Mouse (Mus musculus) adrenal gland, adult 18-20 months (tissue): Measurements from ENCODE around the gene Cdc42ep2. TPM values are rescaled to one million over a fixed set of nuclear protein-coding genes. Genes with fewer than 3 reads are reported as not detected.
A peak's percentile ranks its signal among the peaks of the same experiment; 100 is the strongest.

Experiments used
- DNase-seq, 2 experiments: peaks; one replicate each; pipeline ENCODE4 v3.0.0; 2021 to 2022; ENCODE audit warnings: low spot score in 2 of 2
- total RNA-seq, 2 experiments: library from RNA; stranded (reverse); gene quantifications; 1 replicate in 1 of 2; 2 replicates in 1 of 2; pipeline ENCODE4 v1.2.3; 2021

Cdc42ep2 gene
- total RNA-seq, 2 experiments from 2014 or later = 5.2 to 8.0 TPM

- DNase-seq = peak; percentile 69 to 72
These were observed 46.8 kb downstream of the Cdc42ep2 start, which contains the start of gene Slc25a45 for GRCm38 (mm10) chr19:5877618-5878361. TSS of gene Slc25a45 (plus strand) at chr19:5877808.

GRCm38 (mm10) chr19:5874969-5875480, 49.6 kb downstream of the Cdc42ep2 start, which contains the start of gene Frmd8:
TSS of gene Frmd8 (minus strand) at chr19:5875274.
- peak; percentile 90 to 91 for DNase-seq

GRCm38 (mm10) chr19:5874391-5874968, 50.1 kb downstream of the Cdc42ep2 start:
- DNase-seq = no peak

GRCm38 (mm10) chr19:5872931-5873556, 51.6 kb downstream of the Cdc42ep2 start:
- DNase-seq = no peak

- no peak for DNase-seq
These were observed 52.1 kb downstream of the Cdc42ep2 start for GRCm38 (mm10) chr19:5872528-5872927.

- DNase-seq = no peak
These were observed 52.9 kb downstream of the Cdc42ep2 start for GRCm38 (mm10) chr19:5871683-5872082.

GRCm38 (mm10) chr19:5871273-5871672, 53.3 kb downstream of the Cdc42ep2 start:
- DNase-seq = no peak

GRCm38 (mm10) chr19:5868096-5868495, 56.5 kb downstream of the Cdc42ep2 start:
- no peak for DNase-seq

Other genes starting within 250 kb of the Cdc42ep2 start
- 10 to 100 TPM; 36.9 to 45.8 TPM for gene Map3k11, start 236.1 kb downstream of the Cdc42ep2 start, total RNA-seq
- 100 to 1,000 TPM in 1 of 2 experiments, 10 to 100 TPM in 1; 84.6 to 103 TPM for gene Pcnx3, start 235.9 kb downstream of the Cdc42ep2 start, total RNA-seq
- not detected for gene Kcnk7, start 220.4 kb downstream of the Cdc42ep2 start, total RNA-seq
- gene Ehbp1l1, start 198.5 kb downstream of the Cdc42ep2 start, total RNA-seq = 10 to 100 TPM; 33.5 to 45.6 TPM
- gene Fam89b, start 195.2 kb downstream of the Cdc42ep2 start, total RNA-seq = 10 to 100 TPM; 42.9 to 61.5 TPM
- 100 to 1,000 TPM; 241 to 252 TPM for gene Ltbp3, start 183.9 kb downstream of the Cdc42ep2 start, total RNA-seq
- 100 to 1,000 TPM in 1 of 2 experiments, 10 to 100 TPM in 1; 92.3 to 105 TPM for gene Scyl1, start 153.4 kb downstream of the Cdc42ep2 start, total RNA-seq
- 10 to 100 TPM; 21.1 to 42.8 TPM for gene Frmd8, start 49.5 kb downstream of the Cdc42ep2 start, total RNA-seq
- 10 to 100 TPM in 1 of 2 experiments, 1 to 10 TPM in 1; 4.9 to 19.0 TPM for gene Slc25a45, start 47.0 kb downstream of the Cdc42ep2 start, total RNA-seq
- gene Tigd3, start 30.7 kb downstream of the Cdc42ep2 start, total RNA-seq = 1 to 10 TPM in 1 of 2 experiments, under 1 TPM in 1; 0.90 to 1.1 TPM
- gene Dpf2, start 11.8 kb downstream of the Cdc42ep2 start, total RNA-seq = 100 to 1,000 TPM; 111 to 129 TPM
- 10 to 100 TPM; 15.5 to 16.8 TPM for gene Pola2, start 39.4 kb upstream of the Cdc42ep2 start, total RNA-seq
- gene Slc22a20, start 61.3 kb upstream of the Cdc42ep2 start, total RNA-seq = not detected
- 10 to 100 TPM; 31.6 to 35.5 TPM for gene Capn1, start 91.1 kb upstream of the Cdc42ep2 start, total RNA-seq
- gene Syvn1, start 121.8 kb upstream of the Cdc42ep2 start, total RNA-seq = 10 to 100 TPM; 49.7 to 71.3 TPM
- gene Mrpl49, start 133.0 kb upstream of the Cdc42ep2 start, total RNA-seq = 10 to 100 TPM; 53.3 to 59.7 TPM
- gene Fau, start 133.0 kb upstream of the Cdc42ep2 start, total RNA-seq = 1,000 to 10,000 TPM; 1,067 to 1,157 TPM
- 10 to 100 TPM; 29.1 to 32.9 TPM for gene Znhit2, start 136.4 kb upstream of the Cdc42ep2 start, total RNA-seq
- gene Tm7sf2, start 143.6 kb upstream of the Cdc42ep2 start, total RNA-seq = 10 to 100 TPM; 19.7 to 36.7 TPM
- 10 to 100 TPM; 51.6 to 58.8 TPM for gene Vps51, start 152.4 kb upstream of the Cdc42ep2 start, total RNA-seq
- gene Tmem262, start 155.2 kb upstream of the Cdc42ep2 start, total RNA-seq = not detected
- gene Gm28374, start 157.4 kb upstream of the Cdc42ep2 start, total RNA-seq = not detected
- 10 to 100 TPM; 29.8 to 34.1 TPM for gene Zfpl1, start 160.1 kb upstream of the Cdc42ep2 start, total RNA-seq
- gene Cdca5, start 160.2 kb upstream of the Cdc42ep2 start, total RNA-seq = under 1 TPM; 0.58 to 0.60 TPM
- not detected for gene AC131692.1, start 169.6 kb upstream of the Cdc42ep2 start, total RNA-seq
- gene Naaladl1, start 181.0 kb upstream of the Cdc42ep2 start, total RNA-seq = not detected
- gene Sac3d1, start 193.8 kb upstream of the Cdc42ep2 start, total RNA-seq = 10 to 100 TPM; 12.9 to 17.2 TPM
- gene Snx15, start 203.5 kb upstream of the Cdc42ep2 start, total RNA-seq = 10 to 100 TPM; 26.8 to 28.1 TPM
- gene Batf2, start 216.2 kb upstream of the Cdc42ep2 start, total RNA-seq = 1 to 10 TPM; 1.6 to 3.1 TPM
- 10 to 100 TPM; 84.7 to 87.7 TPM for gene Arl2, start 216.7 kb upstream of the Cdc42ep2 start, total RNA-seq